Mouse (Mus musculus) frontal cortex, postnatal 14 days (tissue): Measurements from ENCODE around the gene Rora.

Experiments
- DNase-seq, 2 experiments: peaks; one replicate each; pipeline ENCODE4 v3.0.0; 2022; ENCODE audit warnings: low spot score in 2 of 2

Gene Rora

GRCm38 (mm10) chr9:69290018-69290880 lies 636.7 kb downstream of the Rora start:
- DNase-seq = no peak

DNA sequence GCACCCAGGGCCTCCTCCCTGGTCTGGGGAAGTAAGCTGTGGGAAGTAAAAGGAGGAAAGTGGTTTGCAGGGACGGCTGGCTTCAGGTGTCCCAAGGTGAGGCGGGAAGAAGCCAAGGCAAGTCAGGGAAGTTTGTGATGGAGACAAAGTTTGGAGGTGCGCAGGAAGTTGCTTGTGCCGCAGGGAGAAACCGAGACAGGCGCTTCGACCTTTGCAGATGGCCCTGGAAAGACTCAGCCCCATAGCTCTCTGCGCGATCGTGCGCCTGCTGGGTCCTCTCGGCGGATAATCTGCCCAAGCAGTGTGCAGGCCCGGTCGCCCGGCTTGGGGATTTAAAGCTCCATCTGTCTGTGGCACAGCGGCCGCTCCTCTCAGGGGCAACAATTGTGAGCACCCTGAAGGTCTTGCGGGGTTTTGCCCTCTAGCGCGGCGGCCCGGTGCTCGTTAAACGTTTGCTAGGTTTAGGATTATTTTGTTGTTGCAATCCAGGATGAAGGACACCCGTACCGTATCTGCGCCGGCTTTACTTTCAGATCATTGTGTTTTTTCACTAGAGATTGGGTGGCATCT lies 637.4 kb downstream of the Rora start:
- no peak for DNase-seq

GRCm38 (mm10) chr9:69291451-69291850 lies 637.9 kb downstream of the Rora start:
- DNase-seq = no peak

DNA sequence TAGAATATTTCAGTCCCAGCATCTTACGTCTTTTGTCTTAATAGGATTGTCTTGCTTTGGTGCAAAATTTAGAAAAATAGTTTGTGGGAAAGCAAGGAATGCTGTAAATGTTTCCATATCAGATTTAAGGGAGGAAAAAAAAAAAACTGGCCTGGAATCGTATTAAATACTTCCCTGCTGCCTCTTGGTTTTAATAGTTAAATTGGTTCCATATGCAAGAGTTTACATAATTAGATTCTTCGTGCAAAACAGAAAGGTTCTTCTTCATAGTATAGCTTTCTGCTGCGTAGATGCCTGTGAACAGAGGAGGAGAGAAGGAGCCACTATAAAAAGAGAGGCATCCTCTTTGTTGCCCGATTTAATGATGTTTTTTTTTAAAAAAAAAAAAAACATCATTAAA lies 638.8 kb downstream of the Rora start:
- no peak for DNase-seq

DNA sequence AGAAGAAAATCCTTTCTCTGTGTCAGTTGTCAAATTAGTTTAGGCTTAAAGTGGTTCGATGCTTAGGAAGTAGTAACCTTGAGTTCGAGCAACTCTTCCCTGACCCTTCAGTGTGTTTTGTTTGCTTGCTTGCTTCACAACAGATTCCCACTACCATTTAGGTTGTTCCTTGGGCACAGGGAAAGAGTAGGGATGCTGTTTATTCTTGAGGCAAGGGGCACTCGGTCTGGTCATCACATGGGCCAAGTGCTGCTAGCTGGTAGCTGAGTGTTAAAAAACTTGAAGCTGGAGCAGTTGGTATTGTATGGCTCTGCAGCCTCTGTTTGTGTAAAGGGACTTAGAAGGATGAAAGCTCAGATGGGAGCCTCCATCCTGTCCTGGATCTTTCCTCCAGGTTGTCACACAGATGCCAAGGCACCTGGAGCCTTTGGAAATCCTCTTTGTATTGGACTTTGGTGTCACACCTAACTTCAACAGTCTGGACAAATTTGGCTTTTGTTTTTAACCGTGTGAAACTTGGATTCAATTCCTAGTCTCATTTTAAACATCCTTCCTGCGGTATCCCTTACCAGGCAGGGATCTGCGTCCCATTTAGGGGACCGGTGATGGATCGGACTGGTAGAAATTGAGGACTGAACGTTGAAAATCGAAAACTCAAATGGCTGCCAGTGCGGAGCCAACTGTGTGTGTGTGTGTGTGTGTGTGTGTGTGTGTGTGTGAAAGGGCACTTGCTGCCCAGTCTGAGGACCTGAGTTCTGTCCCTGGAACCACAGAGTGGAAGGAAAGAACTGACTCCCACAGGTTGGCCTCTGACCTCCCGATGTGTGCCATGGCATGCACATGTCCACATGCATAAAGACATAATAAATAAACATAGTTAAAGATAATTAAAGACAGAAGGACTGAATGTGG lies 639.4 kb downstream of the Rora start:
- DNase-seq = no peak

DNA sequence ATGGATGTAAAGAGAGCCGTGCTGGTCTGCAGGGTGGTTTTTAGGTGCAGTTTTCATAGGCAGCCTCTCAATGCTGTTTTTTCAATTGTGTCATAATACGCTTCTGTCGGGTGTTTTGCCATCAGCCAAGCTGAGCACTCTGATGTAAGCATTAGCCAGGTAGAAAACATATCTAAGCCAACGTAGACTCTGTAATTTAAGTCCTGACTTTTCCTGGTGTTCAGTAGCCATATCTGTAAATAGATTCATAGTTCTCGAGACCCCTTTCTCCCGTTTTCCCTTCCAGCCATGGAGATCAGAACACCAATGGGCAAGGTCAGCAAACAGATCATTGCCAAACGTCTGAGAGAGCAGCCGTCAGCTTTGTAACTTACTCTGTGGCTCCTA lies 640.1 kb downstream of the Rora start:
- DNase-seq = no peak

DNA sequence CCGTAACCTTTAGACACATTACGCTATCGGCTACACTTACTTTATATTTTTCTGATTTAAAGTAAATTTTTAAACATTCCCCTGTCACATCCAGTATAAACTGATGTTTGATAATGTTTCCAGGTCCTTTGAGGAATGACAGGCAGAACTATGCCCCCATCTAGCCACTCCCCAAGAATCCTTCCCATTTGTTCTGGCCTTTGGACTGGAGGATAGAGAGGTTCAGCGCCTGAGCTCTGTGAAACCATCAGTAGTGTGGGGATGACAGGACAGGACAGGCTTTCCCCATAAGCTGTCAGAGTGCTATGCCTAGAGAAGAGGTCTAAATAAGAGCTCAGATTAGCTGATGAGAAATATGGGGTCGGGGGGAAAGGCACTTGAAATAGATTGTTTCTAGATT lies 640.8 kb downstream of the Rora start:
- no peak for DNase-seq

- DNase-seq = no peak
Observed at GRCm38 (mm10) chr9:69294856-69295255, 641.3 kb downstream of the Rora start.

DNA sequence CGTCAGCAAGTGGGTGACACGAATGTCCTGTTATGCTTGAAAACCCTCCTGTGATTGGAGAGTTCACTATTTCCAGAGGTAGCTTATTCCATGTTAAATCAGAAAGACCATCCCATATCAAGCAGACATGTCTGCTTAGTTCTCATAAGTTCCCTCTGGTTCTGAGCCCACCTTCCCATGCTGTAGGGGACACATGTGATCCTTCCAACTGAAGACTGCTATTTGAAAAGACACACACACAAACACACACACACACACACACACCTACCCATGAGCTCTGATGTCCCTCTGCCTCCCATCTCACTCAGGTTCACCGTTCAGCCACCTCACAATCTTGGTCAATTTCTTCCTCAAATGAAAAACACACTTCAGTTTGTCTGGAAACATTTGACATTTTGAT lies 642.2 kb downstream of the Rora start:
- DNase-seq = no peak

DNA sequence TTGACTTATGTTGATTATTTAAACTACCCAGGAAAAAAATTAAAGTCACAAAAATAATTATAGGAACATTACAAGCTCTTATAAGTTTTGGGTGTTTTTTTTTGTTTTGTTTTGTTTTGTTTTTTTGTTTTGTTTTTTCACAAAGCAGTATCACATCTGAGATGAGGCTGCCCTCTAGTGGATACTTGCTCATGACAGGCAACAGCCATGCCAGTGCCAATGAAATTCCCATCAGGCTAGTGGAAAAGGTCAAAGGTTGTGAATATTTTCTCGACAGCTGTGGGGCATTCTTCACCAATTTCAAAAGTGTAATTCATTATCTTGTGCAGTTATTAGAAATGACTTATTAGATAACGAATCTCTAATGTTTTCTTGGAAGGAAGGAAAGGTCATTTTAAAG lies 642.8 kb downstream of the Rora start:
- DNase-seq = peak in 1 of 2 experiments; percentile 34

DNA sequence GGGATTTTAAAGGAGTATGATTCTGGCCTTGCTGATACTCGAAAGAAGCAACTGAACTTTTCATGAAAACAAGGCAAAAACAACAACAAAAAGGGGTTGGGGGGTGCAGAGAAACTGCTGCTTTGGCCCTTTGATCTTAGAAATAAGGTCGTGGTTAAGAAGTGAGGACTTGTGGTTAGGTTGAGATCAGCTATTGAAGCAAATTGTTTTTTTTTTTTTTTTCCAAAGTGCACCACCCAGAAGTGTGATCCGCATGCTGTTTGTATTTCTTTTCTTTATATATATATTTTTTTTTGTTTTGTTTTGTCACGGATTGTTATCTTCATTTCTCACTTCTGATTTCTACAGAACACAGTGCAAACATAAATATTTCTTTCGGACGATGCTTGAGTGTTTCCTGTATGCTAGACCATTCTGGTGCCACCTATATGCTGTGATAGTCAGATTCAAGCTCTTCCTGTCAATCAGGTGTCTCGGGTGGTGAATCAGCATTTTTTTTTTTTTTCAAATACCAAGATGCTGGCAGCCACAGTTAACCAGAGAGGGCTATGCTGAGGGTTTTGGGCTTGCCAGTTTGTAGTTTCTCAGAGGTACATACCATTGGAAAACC lies 644.3 kb downstream of the Rora start:
- DNase-seq = no peak

DNA sequence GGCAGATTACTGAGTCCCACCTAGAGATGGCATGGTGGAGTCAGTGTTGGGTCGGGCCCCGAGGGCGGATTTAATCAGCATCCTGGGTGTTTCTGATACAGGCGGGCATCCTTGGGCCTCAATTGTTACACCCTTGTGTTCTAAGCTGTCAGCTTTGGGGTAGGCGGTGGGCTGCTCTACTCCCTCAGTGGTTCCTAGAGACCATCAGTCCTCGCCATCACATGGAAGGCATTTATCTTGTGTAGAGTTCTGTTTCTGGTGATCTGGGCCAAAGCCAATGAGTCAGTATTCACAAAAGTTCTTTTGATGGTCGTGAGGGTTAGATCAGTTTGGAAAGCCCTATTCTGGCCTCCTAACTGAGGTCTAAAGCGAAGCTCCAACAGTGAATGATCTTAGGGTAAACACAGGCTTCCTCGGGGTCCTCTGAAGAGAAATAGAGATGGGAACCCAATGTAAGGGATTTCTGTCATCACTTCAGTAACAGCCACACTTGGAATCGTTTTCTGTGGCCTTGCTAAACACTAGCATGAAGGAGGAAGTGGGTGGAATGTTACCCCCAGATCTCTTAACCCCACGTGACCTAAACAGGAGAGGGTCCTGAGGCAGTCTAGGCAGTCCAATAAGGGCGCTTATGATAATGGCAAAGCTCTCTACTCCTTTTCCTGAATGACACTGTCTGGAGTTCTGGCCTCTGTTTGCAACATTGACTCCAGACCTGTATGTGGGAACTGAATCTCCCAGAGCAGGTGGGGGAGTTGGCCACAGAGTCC lies 645.2 kb downstream of the Rora start:
- DNase-seq = no peak

DNA sequence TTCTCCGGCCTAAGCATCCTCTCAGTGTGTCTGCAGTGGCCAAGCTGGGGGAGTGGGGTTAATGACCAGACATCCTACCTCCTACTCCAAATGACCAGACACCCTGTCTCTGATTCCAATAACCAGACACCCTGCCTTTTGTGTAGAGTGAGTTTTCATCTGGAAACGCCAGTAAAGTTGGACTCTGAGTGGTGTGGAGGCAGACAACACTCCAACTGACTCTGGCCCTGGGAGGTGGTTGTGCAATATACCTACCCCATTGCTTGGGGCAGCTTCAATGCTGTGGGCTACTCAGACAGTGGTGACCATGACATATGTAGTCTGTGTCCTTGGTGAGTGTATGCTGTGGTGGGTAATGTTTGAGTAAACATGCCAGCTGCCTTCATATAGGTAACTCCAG lies 645.9 kb downstream of the Rora start:
- no peak for DNase-seq

GRCm38 (mm10) chr9:69300296-69300695 lies 646.7 kb downstream of the Rora start:
- DNase-seq = no peak

GRCm38 (mm10) chr9:69301445-69301844 lies 647.9 kb downstream of the Rora start:
- peak in 1 of 2 experiments; percentile 32 for DNase-seq

DNA sequence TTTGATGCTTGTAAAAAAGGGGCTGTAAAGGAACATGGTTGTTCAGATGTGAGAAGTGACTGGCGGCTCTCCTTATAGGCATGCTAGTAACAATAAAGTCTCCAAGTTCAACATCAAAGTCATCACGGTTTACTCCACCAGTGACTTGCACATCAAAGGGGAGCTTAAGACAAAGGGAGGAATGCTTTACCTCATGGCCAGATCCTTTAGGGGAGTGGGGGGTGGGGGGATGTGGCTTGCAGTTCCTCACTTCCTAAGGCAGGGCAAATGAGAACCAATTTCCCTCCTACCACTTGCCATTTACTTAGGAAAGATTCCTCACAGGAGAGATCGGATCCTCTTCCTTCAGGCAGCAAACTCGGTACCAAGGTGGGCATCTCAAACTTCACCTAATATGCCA lies 648.4 kb downstream of the Rora start:
- DNase-seq = no peak

DNA sequence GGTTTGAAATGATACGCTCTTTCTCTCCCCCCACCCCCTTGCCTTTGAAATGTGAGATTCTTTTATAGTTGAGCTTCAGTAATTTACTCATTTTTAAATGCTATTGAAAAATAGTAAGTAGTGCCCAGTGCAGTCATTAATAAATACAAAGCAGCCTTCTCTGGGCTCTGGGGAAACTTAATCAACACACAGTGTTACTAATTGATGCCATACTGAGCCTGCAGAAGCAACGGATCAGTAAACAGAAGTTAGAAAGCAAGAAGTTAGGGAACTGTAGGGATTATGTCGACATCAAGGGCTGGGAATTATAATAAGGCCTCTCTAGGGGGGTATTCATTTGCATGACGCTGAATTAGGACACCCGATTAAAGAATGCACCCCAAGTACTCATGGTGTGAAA lies 649.3 kb downstream of the Rora start:
- no peak for DNase-seq

- no peak for DNase-seq
Observed at GRCm38 (mm10) chr9:69303346-69303944, 649.9 kb downstream of the Rora start.

DNA sequence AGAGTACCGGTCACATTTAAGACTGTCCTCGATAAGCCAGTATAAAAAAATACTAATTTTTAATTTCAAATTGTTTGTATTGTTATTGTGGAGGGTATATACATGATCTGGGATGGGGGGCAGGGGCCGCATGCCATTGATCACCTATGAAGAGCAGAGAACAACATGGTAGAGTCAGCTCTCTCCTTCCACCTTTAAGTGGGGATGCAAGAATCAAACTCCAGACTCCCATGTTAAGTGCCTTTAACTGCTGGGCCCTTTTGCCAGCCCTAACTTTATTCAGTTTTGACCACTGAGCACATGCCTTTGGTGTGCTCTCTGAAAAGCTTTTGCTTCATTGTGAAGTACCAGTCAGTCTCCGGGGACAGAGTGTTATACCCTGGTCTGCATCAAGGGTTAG lies 650.4 kb downstream of the Rora start:
- no peak for DNase-seq

DNA sequence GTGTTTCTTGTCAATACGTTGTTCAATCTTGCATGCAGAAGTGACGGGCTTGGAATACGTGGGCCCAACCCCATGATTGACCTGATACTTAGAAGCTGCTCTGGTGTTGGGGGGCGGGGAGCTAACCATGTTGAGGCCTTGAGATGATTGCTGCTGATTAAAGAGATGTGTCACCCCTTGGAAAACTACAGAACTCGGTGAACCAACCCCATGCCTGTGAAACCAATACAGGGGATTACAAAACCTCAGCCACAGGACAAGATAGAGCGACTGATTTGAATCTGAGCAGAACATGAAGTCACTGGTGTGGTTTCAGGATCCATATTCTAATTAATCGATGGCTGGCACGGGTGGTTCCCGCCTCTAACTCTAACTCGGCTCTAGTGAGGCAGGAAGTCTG lies 650.9 kb downstream of the Rora start:
- DNase-seq = no peak

DNA sequence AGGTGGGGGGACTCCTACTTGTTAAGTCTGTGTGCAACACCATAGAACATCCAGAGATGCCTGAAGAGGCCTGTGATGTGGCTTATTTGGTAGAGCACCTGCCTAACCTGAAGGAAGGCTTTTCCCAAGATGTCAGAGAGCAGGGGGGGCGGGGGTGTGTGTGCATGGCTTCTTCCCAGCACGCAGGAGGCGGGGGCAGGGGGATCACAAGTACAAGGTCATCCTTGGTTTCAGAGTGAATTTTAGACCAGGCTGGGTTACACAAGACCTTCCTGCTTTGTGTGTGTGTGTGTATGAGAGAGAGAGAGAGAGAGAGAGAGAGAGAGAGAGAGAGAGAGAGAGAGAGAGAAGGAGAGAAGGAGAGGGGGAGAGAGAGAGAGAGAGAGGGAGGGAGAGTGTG lies 651.4 kb downstream of the Rora start:
- DNase-seq = no peak
